Mouse (Mus musculus): ENCODE data around the gene Rxra. TPM values are rescaled to one million over a fixed set of nuclear protein-coding genes. Genes with fewer than 3 reads are reported as not detected.

Rxra gene
- polyA plus RNA-seq, 1 experiment from 2014 or later, result 18.7 TPM

- no peak for ATAC-seq (ENCODE audit: insufficient number of reproducible peaks, low FRiP score, low TSS enrichment, low read depth)
- no peak overlapping the region for H3K9ac ChIP-seq
These were observed 7.9 kb downstream of the Rxra start for GRCm38 (mm10) chr2:27684017-27684657.

GRCm38 (mm10) chr2:27685917-27686316, 9.7 kb downstream of the Rxra start:
- Histone ChIP-seq H3K36me3 (no peaks in the 10 kb centered on the region), H3K9ac (no peak overlapping the region), H3K4me1 (peaks cover 92% of the 10 kb centered on the region), H3K4me2 (replicated peaks) (no peak overlapping the region), H3K27ac (replicated peaks) (no peak overlapping the region), H3K9me3 (replicated peaks) (no peaks in the 10 kb centered on the region), H3K4me3 (replicated peaks) (no peak overlapping the region), H3K27me3 (no peaks in the 10 kb centered on the region)
- no peak for ATAC-seq (ENCODE audit: insufficient number of reproducible peaks, low FRiP score, low TSS enrichment, low read depth)
- WGBS, result 83% methylated on average over 4 of the region's 4 CpGs

More at GRCm38 (mm10) chr2:27684017-27684657, 7.9 kb downstream of the Rxra start:
- H3K27me3 ChIP-seq, result no peaks in the 10 kb centered on the region
- no peak overlapping the region for H3K4me2 ChIP-seq (replicated peaks)
- no peaks in the 10 kb centered on the region for H3K36me3 ChIP-seq
- H3K4me1 ChIP-seq, result peaks cover 94% of the 10 kb centered on the region
- no peak overlapping the region for H3K4me3 ChIP-seq (replicated peaks)
- H3K9me3 ChIP-seq (replicated peaks), result no peaks in the 10 kb centered on the region
- 43% methylated on average over 11 of the region's 11 CpGs for WGBS
- peak overlapping the region; percentile 41; the same call in 1 of the 2 replicates for H3K27ac ChIP-seq (replicated peaks)

GRCm38 (mm10) chr2:27686335-27686734, 10.1 kb downstream of the Rxra start:
- Histone ChIP-seq H3K27ac (replicated peaks) (no peak overlapping the region; the same call in 1 of the 2 replicates), H3K4me3 (replicated peaks) (no peak overlapping the region), H3K9me3 (replicated peaks) (no peaks in the 10 kb centered on the region), H3K4me2 (replicated peaks) (no peak overlapping the region), H3K36me3 (no peaks in the 10 kb centered on the region), H3K4me1 (peaks cover 92% of the 10 kb centered on the region), H3K27me3 (no peaks in the 10 kb centered on the region), H3K9ac (no peak overlapping the region)
- 74% methylated on average over 2 of the region's 2 CpGs for WGBS
- no peak for ATAC-seq (ENCODE audit: insufficient number of reproducible peaks, low FRiP score, low TSS enrichment, low read depth)

- H3K4me1 ChIP-seq, result peaks cover 92% of the 10 kb centered on the region
- no peak overlapping the region for H3K4me3 ChIP-seq (replicated peaks)
- no peaks in the 10 kb centered on the region for H3K27me3 ChIP-seq
- ATAC-seq (ENCODE audit: insufficient number of reproducible peaks, low FRiP score, low TSS enrichment, low read depth), result no peak
- no peaks in the 10 kb centered on the region for H3K9me3 ChIP-seq (replicated peaks)
- no peak overlapping the region for H3K4me2 ChIP-seq (replicated peaks)
- no peaks in the 10 kb centered on the region for H3K36me3 ChIP-seq
- H3K27ac ChIP-seq (replicated peaks), result peak overlapping the region; percentile 34; the same call in 1 of the 2 replicates
- no peak overlapping the region for H3K9ac ChIP-seq
- 30% methylated on average over 1 of the region's 1 CpGs for WGBS
These were observed 10.8 kb downstream of the Rxra start for GRCm38 (mm10) chr2:27687041-27687440.

- no peak overlapping the region for H3K9ac ChIP-seq
- H3K4me2 ChIP-seq (replicated peaks), result no peak overlapping the region
- 77% methylated on average over 5 of the region's 5 CpGs for WGBS
- no peaks in the 10 kb centered on the region for H3K27me3 ChIP-seq
- H3K4me3 ChIP-seq (replicated peaks), result no peak overlapping the region
- H3K9me3 ChIP-seq (replicated peaks), result no peaks in the 10 kb centered on the region
- H3K4me1 ChIP-seq, result peaks cover 92% of the 10 kb centered on the region
- no peak overlapping the region for H3K27ac ChIP-seq (replicated peaks)
- no peaks in the 10 kb centered on the region for H3K36me3 ChIP-seq
- no peak for ATAC-seq (ENCODE audit: insufficient number of reproducible peaks, low FRiP score, low TSS enrichment, low read depth)
These were observed 11.7 kb downstream of the Rxra start for GRCm38 (mm10) chr2:27687973-27688372.

- Histone ChIP-seq H3K27me3 (no peaks in the 10 kb centered on the region), H3K27ac (replicated peaks) (peak overlapping the region; percentile 55), H3K36me3 (no peaks in the 10 kb centered on the region), H3K9me3 (replicated peaks) (no peaks in the 10 kb centered on the region), H3K4me3 (replicated peaks) (no peak overlapping the region), H3K9ac (no peak overlapping the region), H3K4me2 (replicated peaks) (no peak overlapping the region), H3K4me1 (peaks cover 84% of the 10 kb centered on the region)
- no peak for ATAC-seq (ENCODE audit: insufficient number of reproducible peaks, low FRiP score, low TSS enrichment, low read depth)
- WGBS, result 40% methylated on average over 5 of the region's 5 CpGs
These were observed 14.5 kb downstream of the Rxra start for GRCm38 (mm10) chr2:27690714-27691113.

- Histone ChIP-seq H3K9me3 (replicated peaks) (no peaks in the 10 kb centered on the region), H3K27me3 (no peaks in the 10 kb centered on the region), H3K4me3 (replicated peaks) (no peak overlapping the region), H3K36me3 (no peaks in the 10 kb centered on the region), H3K4me2 (replicated peaks) (no peak overlapping the region), H3K4me1 (peaks cover 78% of the 10 kb centered on the region), H3K9ac (no peak overlapping the region), H3K27ac (replicated peaks) (peak overlapping the region; percentile 55)
- 57% methylated on average over 14 of the region's 14 CpGs for WGBS
- no peak for ATAC-seq (ENCODE audit: insufficient number of reproducible peaks, low FRiP score, low TSS enrichment, low read depth)
These were observed 15.0 kb downstream of the Rxra start for GRCm38 (mm10) chr2:27691139-27691720.

- WGBS, result 87% methylated on average over 3 of the region's 3 CpGs
- H3K4me2 ChIP-seq (replicated peaks), result no peak overlapping the region
- H3K4me3 ChIP-seq (replicated peaks), result no peak overlapping the region
- H3K9me3 ChIP-seq (replicated peaks), result no peaks in the 10 kb centered on the region
- H3K4me1 ChIP-seq, result peaks cover 77% of the 10 kb centered on the region
- H3K27ac ChIP-seq (replicated peaks), result peak overlapping the region; percentile 52; the same call in 1 of the 2 replicates
- H3K27me3 ChIP-seq, result no peaks in the 10 kb centered on the region
- H3K36me3 ChIP-seq, result no peaks in the 10 kb centered on the region
- no peak for ATAC-seq (ENCODE audit: insufficient number of reproducible peaks, low FRiP score, low TSS enrichment, low read depth)
- no peak overlapping the region for H3K9ac ChIP-seq
These were observed 16.4 kb downstream of the Rxra start for GRCm38 (mm10) chr2:27692608-27693007.

GRCm38 (mm10) chr2:27693684-27694083, 17.4 kb downstream of the Rxra start:
- Histone ChIP-seq H3K27me3 (no peaks in the 10 kb centered on the region), H3K36me3 (no peaks in the 10 kb centered on the region), H3K9ac (no peak overlapping the region), H3K27ac (replicated peaks) (peak overlapping the region; percentile 52; the same call in 1 of the 2 replicates), H3K4me2 (replicated peaks) (no peak overlapping the region), H3K4me3 (replicated peaks) (no peak overlapping the region), H3K4me1 (peaks cover 83% of the 10 kb centered on the region), H3K9me3 (replicated peaks) (no peaks in the 10 kb centered on the region)
- no peak for ATAC-seq (ENCODE audit: insufficient number of reproducible peaks, low FRiP score, low TSS enrichment, low read depth)
- WGBS, result 79% methylated on average over 6 of the region's 6 CpGs

GRCm38 (mm10) chr2:27699574-27699973, 23.3 kb downstream of the Rxra start:
- 9% methylated on average over 7 of the region's 7 CpGs for WGBS
- Histone ChIP-seq H3K9ac (no peak overlapping the region), H3K27ac (replicated peaks) (peak overlapping the region; percentile 78), H3K27me3 (no peaks in the 10 kb centered on the region), H3K4me3 (replicated peaks) (no peak overlapping the region), H3K4me1 (peaks cover 85% of the 10 kb centered on the region), H3K9me3 (replicated peaks) (no peaks in the 10 kb centered on the region), H3K36me3 (no peaks in the 10 kb centered on the region), H3K4me2 (replicated peaks) (no peak overlapping the region)
- ATAC-seq (ENCODE audit: insufficient number of reproducible peaks, low FRiP score, low TSS enrichment, low read depth), result peak; percentile 74

GRCm38 (mm10) chr2:27702283-27702682, 26.0 kb downstream of the Rxra start:
- Histone ChIP-seq H3K27me3 (no peaks in the 10 kb centered on the region), H3K4me3 (replicated peaks) (no peak overlapping the region), H3K9ac (no peak overlapping the region), H3K9me3 (replicated peaks) (no peaks in the 10 kb centered on the region), H3K4me1 (peaks cover 86% of the 10 kb centered on the region), H3K4me2 (replicated peaks) (no peak overlapping the region), H3K36me3 (no peaks in the 10 kb centered on the region), H3K27ac (replicated peaks) (peak overlapping the region; percentile 71)
- WGBS, result 55% methylated on average over 3 of the region's 3 CpGs
- ATAC-seq (ENCODE audit: insufficient number of reproducible peaks, low FRiP score, low TSS enrichment, low read depth), result no peak

All from embryonic facial prominence, embryonic 15.5 days (tissue).